In the genomic region with DNA sequence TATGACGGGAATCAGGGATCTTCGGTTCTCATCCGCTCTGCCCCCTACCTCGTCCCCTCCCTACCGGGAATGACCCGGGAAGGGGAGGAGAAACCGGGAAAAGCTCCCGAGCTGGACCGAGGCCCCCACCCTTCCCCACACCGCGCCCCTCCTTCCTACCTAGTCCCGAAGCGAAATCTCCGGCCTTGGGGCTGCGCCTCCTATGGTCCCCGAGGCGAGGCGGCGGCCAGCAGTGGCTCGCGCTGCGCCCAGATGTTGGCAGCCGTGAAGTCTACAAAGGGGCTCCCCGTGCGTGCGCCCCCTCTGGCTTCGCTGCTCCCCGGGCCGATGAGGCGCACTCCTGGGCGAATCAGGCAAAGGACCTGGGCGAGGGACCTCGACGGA, we compare ENCODE assay signal across 8 mouse cellular contexts. TPM values are rescaled to one million over a fixed set of nuclear protein-coding genes. Genes with fewer than 3 reads are reported as not detected.
A peak's percentile ranks its signal among the peaks of the same experiment; 100 is the strongest.
DNase-seq lines count a peak whose midpoint lies in the region; ATAC-seq and TF ChIP-seq lines count a peak whose summit lies in the region.

No protein-coding gene starts in this region.

- CTCF ChIA-PET in Patski (lab: Charles Lee), result interaction anchor here (1.2 to 2.8 kb wide), 7 partner anchors 17 to 62 kb away, joined by 3 to 30 read pairs (median 10); partner anchors contain the start of gene Pgs1

- intact Hi-C loops in left cerebral cortex, postnatal 25 days (cut with DNase I), result loop anchor here (1.0 to 2.0 kb wide), 2 partner anchors 36 to 96 kb away; partner anchors contain the start of gene Tha1

- H3K4me2 ChIP-seq in heart, embryonic 16.5 days (ENCODE audit: low read depth, low read length), result peak overlapping the region; percentile 70

- peak; percentile 24 for ATAC-seq in Patski
- peak; percentile 19 for ATAC-seq in heart, embryonic 16.5 days (replicated peaks; ENCODE audit: extremely low read depth, insufficient read depth, low FRiP score)

- TF ChIP-seq CTCF in kidney, adult 2 months (conservative IDR thresholded peaks at IDR 0.05; ENCODE audit: insufficient read depth, insufficient read length, low read depth, low read length), result no peak
- no peak for TF ChIP-seq CTCF in Patski (IDR thresholded peaks at IDR 0.05)

- POLR2A ChIA-PET in Patski (lab: Charles Lee), result interaction anchor here (0.7 to 4.7 kb wide), 19 partner anchors 11 to 92 kb away, joined by 3 to 51 read pairs (median 6); partner anchors contain the start of gene Pgs1

- no peaks in the 10 kb centered on the region for H3K27me3 ChIP-seq in kidney, adult 2 months (replicated peaks; ENCODE audit: control insufficient read depth, insufficient read depth, low read length)
- no peaks in the 10 kb centered on the region for H3K27me3 ChIP-seq in Patski
- H3K27me3 ChIP-seq in heart, embryonic 16.5 days (ENCODE audit: control insufficient read depth, insufficient read depth, low read length), result peaks cover 12% of the 10 kb centered on the region; the same call in 1 of the 2 replicates

- in situ Hi-C loops in Patski (cut with MboI; ENCODE audit: low pct_unique_long_range_greater_than_20kb), result loop anchor here (5.0 to 25.0 kb wide), 4 partner anchors 44 to 856 kb away; partner anchors contain the start of gene Sec14l1

- DNase-seq in kidney, adult 2 months, result no peak
- DNase-seq in kidney, adult 18-20 months, result no peak
- no peak for DNase-seq in Patski (ENCODE audit: low read depth, low spot score)
- DNase-seq in left cerebral cortex, postnatal 25 days (ENCODE audit: low spot score in 2 of 2), result no peak
- DNase-seq in Muller cell, postnatal 12 days (ENCODE audit: inconsistent ontology term), result no peak
- DNase-seq in urinary bladder, adult 2 months (ENCODE audit: low spot score), result no peak

- TF ChIP-seq POLR2A in kidney, adult 2 months (IDR thresholded peaks at IDR 0.05; ENCODE audit: low read depth, low read length), result no peak

- H3K79me2 ChIP-seq in macrophage (ENCODE audit: inconsistent target), result peaks cover 8% of the 10 kb centered on the region; the same call in 1 of the 2 replicates

- H3K9ac ChIP-seq in heart, embryonic 16.5 days (ENCODE audit: low read length), result peak overlapping the region; percentile 70

- peak overlapping the region; percentile 82 for H3K4me3 ChIP-seq in kidney, adult 2 months (ENCODE audit: insufficient read depth, low read depth, low read length)
- H3K4me3 ChIP-seq in heart, embryonic 16.5 days (ENCODE audit: low read length), result peak overlapping the region; percentile 59
- peak overlapping the region; percentile 41 for H3K4me3 ChIP-seq in macrophage (ENCODE audit: inconsistent target)

- H3K9me3 ChIP-seq in heart, embryonic 16.5 days (replicated peaks; ENCODE audit: control insufficient read depth, low read length), result no peaks in the 10 kb centered on the region

- WGBS in kidney, adult 2 months, result under 1% methylated on average over 34 of the region's 34 CpGs
- 0% methylated on average over 34 of the region's 34 CpGs for WGBS in heart, embryonic 16.5 days
- 2% methylated on average over 33 of the region's 34 CpGs for WGBS in macrophage (ENCODE audit: missing documents)

- peaks cover 10% of the 10 kb centered on the region; the same call in 1 of the 2 replicates for H3K4me1 ChIP-seq in kidney, adult 2 months (ENCODE audit: control insufficient read depth, insufficient read depth, low read length)
- H3K4me1 ChIP-seq in heart, embryonic 16.5 days (ENCODE audit: control insufficient read depth, insufficient read depth, low read length), result peaks cover 32% of the 10 kb centered on the region

- peak overlapping the region; percentile 88 for H3K27ac ChIP-seq in kidney, adult 2 months (ENCODE audit: insufficient read depth, low read depth, low read length)
- H3K27ac ChIP-seq in heart, embryonic 16.5 days (ENCODE audit: low read length), result peak overlapping the region; percentile 75
- H3K27ac ChIP-seq in macrophage, result no peak overlapping the region

- H3K36me3 ChIP-seq in kidney, adult 2 months (ENCODE audit: control insufficient read depth, insufficient read depth, low read length), result no peaks in the 10 kb centered on the region
- no peaks in the 10 kb centered on the region for H3K36me3 ChIP-seq in heart, embryonic 16.5 days (ENCODE audit: control insufficient read depth, insufficient read depth)
- H3K36me3 ChIP-seq in macrophage (ENCODE audit: inconsistent target), result no peaks in the 10 kb centered on the region

RNA-seq across cellular contexts. Expression of gene Socs3, which starts 1.1 kb away (rescaled TPM):
- 4.3 and 5.0 TPM in 2 replicates for polyA plus RNA-seq in kidney, adult 2 months (2012; rRNA removed)
- polyA plus RNA-seq in Patski (2021) (171 TPM), macrophage (2018) (2.0 to 6.9 TPM (median 2.3 TPM) in 3 replicates)
- polyA plus RNA-seq in heart, embryonic 16.5 days (2015; fragmentation: Nextera tagmentation; extraction: Ambion mirVana), result 7.2 and 8.2 TPM in 2 replicates
- total RNA-seq in macrophage (2018; cell fraction: chromatin; rRNA removed), result 100 to 1,000 TPM in 18 of 26 experiments, 10 to 100 TPM in 5, 1 to 10 TPM in 3; 3.6 to 749 (median 239) TPM
- total RNA-seq in macrophage (2018; cell fraction: cytosol; rRNA removed), result 1,000 to 10,000 TPM in 3 of 26 experiments, 100 to 1,000 TPM in 15, 10 to 100 TPM in 6, 1 to 10 TPM in 2; 3.4 to 1,133 (median 302) TPM
- 1,000 to 10,000 TPM in 2 of 26 experiments, 100 to 1,000 TPM in 17, 10 to 100 TPM in 6, 1 to 10 TPM in 1; 3.2 to 1,503 (median 563) TPM for total RNA-seq in macrophage (2018; cell fraction: nucleus; rRNA removed)
- 1 to 10 TPM; 3.8 to 4.3 TPM for total RNA-seq in left cerebral cortex, postnatal 25 days (2021)
- 7.8 and 9.8 TPM in 2 replicates for polyA plus RNA-seq in urinary bladder, adult 2 months (2012; rRNA removed)

RNA-seq across cellular contexts. Expression of gene Pgs1, which starts 17.4 kb away (rescaled TPM):
- polyA plus RNA-seq in kidney, adult 2 months (2012; rRNA removed), result 29.7 and 30.4 TPM in 2 replicates
- polyA plus RNA-seq in Patski (2021) (120 TPM), macrophage (2018) (12.0 to 40.0 TPM (median 28.0 TPM) in 3 replicates)
- 26.9 and 28.9 TPM in 2 replicates for polyA plus RNA-seq in heart, embryonic 16.5 days (2015; fragmentation: Nextera tagmentation; extraction: Ambion mirVana)
- total RNA-seq in macrophage (2018; cell fraction: chromatin; rRNA removed), result 100 to 1,000 TPM; 115 to 839 (median 194) TPM
- total RNA-seq in macrophage (2018; cell fraction: cytosol; rRNA removed), result 10 to 100 TPM; 18.3 to 57.3 (median 29.4) TPM
- 100 to 1,000 TPM in 16 of 26 experiments, 10 to 100 TPM in 10; 65.7 to 895 (median 111) TPM for total RNA-seq in macrophage (2018; cell fraction: nucleus; rRNA removed)
- total RNA-seq in left cerebral cortex, postnatal 25 days (2021), result 10 to 100 TPM; 85.6 to 88.1 TPM
- polyA plus RNA-seq in urinary bladder, adult 2 months (2012; rRNA removed), result 24.6 and 31.2 TPM in 2 replicates

Comparison
In these comparisons a context has a peak if more than half of its experiments do, and no peak if none do; other contexts are left out.
1. RNA of gene Socs3, which starts 1.1 kb away (polyA plus RNA-seq): 171 TPM in Patski (single experiment); 7.8 to 9.8 TPM in urinary bladder, adult 2 months, 7.2 to 8.2 TPM in heart, embryonic 16.5 days, 4.3 to 5.0 TPM in kidney, adult 2 months and 2.0 to 6.9 TPM in macrophage; every median in the first group is over 10 times any median in the second.
2. Peak in every context shown above with its lines, with median percentiles within 50 percentile points of each other: H3K4me3 ChIP-seq.